Mouse (Mus musculus) testis, postnatal 10 days (tissue): ENCODE data around the gene Clec12a.
"Not testable (repeated sequence)": the region's sequence is repeated elsewhere in the genome, so short reads cannot be mapped to it uniquely, and the experiment has no call there.

Experiments
- DNase-seq: peaks from one replicate; pipeline ENCODE4 v3.0.0; 2021; ENCODE audit warnings: low spot score

The Clec12a gene

DNA sequence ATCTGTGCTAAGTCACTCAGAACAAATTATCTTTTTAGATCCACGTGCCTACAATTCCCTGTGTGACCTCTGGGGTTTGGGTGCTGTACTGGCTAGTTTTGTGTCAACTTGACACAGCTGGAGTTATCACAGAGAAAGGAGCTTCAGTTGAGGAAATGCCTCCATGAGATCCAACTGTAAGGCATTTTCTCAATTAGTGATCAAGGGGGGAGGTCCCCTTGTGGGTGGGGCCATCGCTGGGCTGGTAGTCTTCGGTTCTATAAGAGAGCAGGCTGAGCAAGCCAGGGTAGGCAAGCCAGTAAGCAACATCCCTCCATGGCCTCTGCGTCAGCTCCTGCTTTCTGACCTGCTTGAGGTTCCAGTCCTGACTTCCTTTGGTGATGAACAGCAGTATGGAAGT is at the start of gene Clec12a:
Clec12a (plus strand) TSS at position 301 of the 400 bp plus-strand sequence.
- not testable (repeated sequence) for DNase-seq

DNA sequence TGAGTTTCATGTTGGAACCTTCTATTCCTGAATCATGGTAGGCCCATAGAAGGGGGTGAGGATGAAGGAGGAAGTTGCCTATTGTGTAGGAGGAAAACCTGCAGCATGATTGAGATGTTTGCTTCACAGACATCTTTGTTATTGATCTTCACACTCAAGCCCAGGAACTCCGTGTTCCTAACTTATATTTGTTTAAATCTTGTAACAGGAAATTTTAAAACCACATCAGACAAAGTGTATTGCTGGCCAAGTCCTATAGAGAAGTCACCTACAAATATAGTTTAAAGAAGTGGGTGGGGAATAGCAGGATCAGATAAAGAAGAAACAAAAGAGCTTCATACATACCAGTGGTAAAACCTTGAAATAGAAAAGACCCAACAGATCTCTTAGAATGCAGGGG is 38.3 kb upstream of the Clec12a start:
- no peak for DNase-seq

DNA sequence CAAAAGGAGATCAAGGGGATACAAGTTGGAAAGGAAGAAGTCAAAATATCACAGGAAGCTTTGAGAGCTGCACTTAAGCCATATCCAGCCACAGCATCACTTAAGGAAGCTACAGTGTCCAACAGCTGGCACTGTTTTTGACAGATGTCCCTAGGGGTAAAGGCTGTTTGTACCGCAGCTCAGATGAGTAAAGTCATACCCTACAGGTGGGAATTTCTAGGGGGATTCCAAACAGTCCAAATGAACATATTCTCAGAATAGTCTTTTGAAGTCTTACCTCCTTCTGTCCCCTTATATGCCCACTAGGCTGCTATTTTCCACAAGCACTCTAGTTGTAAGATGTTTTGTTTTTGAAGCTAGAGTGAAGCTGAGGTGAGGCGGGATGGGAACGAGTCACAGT is 30.0 kb upstream of the Clec12a start:
- no peak for DNase-seq

DNA sequence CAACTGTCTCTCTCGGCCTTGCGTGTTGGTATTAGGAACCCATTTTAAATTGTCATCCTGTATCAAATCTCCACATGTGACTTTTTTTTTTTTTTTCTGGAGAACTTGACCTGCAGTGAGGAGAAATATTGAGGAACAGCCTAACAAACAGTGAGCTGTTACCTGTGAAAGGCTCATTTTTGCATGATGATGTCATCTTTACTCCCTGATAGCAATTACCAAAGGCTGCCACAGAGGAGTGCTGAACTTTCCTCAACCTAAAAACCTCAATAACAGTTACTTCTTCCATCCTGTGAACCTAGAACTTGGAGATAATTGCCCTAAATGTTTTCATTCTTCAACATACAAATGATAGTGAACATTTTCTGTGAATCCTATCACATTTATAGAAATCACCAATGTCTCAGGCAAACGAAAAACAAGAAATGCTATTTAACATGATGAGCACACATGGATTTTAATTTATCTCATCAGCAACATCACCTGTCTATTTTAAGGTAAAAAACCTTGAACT is 27.8 kb upstream of the Clec12a start:
- DNase-seq, result no peak

DNA sequence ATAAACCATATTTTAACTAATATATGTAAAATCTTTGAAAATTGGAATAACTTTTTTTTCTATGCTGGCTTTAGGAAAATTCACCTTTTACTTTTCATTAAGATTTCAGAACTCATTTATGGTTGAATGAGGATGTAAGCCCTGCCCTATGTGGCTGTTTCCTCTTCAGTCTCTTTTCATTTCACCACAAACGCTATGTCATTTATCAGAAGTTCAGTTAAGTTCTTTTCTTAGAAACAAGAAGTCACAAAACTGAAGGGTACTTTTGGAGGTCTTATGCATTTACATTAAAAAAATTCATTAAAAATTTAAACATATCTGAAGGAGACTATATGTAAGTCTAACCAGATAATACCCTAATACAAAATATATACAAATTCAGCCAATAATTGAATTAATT is 26.8 kb upstream of the Clec12a start:
- DNase-seq, result no peak

DNA sequence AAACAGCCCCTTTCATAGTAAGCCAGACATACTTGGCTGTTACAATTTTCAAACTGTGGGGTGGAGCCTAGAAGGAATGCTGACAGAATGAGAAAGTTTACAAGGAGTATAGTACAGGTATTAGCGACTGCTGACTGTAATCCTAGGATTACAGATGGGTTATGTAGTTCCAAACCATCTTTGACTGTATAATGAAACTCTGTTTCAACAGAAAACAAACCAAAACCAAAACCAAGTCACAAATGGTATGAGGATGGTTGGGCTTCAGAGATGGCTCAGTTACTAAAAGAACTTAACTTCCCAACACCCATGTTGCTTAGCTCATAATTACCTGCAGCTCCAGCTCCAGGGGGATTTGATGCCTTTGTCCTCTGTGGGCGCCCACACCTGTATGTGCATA is 26.0 kb upstream of the Clec12a start:
- no peak for DNase-seq

DNA sequence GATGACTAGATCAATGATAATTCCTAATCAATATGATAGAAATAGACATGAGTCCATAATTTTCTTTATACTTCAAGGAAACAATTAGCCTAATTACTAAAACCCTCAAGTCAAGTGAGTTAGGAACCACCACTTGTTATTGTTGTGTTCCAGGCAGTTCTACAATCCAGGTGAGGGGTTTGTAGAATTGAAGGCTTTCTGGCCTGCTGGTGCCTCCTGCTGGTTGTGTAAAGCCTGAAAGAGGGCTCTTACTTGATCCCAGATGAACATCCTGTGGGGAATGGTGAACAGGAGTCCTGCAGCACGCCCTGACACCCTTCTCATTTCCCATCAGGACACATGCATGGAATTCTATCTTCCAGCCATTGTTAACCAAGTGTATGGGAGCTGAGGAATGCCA is 24.1 kb upstream of the Clec12a start:
- no peak for DNase-seq

DNA sequence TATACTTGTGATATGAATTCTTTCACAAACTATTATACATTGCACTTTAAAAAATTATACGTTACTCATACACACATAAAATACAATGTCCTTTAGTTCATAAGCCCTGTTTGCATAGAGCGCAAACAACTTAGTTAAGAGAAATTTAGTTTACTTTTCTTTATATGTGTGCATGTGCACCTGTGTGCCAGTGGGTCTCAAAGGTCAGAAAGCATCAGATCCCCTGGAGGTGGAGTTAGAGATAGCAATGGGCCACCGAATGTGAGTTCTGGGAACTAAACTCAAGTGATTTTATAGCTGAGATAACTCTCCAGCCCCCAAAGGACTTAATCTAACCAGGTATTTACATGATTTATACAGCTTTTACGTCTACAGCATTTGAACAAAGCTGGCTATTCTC is 23.2 kb upstream of the Clec12a start:
- DNase-seq, result no peak

DNA sequence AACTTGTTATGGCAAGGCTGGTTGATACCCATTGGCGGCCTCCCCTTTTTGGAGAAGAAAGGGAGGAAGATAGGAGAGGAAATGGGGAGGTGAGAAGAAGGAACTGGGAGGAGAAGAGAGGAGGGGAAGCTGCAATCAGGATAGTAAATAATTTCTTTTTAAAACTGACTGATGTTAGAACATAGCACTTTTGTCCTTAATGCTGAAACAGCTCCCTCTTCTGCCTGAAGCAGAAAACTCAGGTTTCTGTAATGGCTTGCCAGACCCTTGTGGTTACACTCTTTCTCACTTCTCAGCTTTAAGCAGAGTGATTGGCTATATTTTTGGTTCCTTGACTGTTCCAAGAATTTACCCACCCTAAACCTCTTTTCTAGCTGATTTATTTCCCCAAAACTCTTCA is 16.5 kb upstream of the Clec12a start:
- DNase-seq, result no peak

DNA sequence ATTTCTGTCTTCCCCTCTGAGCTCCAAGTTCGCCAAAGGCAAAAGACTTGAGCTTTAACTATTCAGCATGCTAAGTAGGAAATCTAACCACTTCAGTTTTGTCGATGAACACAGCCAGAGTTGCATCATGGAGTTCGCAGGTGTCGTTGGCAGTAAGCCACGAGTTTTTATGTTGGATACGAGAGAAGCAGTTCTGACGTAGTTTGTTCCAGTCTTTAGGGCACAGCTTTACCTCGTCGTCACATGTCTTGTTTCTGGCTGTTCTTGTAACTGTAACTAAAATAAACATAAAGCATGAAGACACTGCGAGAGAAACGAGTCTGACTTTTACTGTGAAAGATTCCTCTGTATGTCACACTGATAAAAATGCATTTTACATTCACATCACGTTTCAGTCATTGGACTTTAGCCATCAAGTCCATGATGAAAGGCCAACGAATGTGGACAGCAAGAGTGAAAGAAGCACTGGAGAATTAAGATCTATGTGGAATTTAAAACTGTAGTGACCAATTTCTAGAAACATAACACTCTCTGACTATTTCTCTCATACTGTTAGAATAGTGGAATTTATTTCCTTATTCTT is 15.8 kb upstream of the Clec12a start:
- DNase-seq, result no peak

DNA sequence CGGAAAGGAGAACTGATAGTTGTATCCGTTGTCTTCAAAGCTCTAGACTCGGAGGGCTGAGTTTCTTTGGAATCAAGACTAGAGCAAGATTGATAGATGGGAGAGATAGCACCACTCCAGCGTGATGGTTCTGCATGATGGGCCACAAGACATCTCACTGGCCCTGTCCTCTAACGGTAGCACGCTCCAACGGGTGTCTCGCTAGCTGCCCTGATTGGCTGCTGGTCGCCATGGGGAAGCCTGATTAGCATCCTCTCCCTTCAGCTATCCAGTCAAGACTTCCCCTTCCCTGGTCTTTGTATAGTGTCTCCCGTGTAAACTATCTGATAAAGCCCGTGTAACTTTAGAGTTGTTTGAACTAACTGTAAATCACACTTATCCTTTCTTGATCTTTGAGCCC is 10.9 kb upstream of the Clec12a start, which contains the start of gene 4922502D21Rik:
4922502D21Rik (minus strand) TSS at position 187 of the 400 bp plus-strand sequence.
- no peak for DNase-seq

DNA sequence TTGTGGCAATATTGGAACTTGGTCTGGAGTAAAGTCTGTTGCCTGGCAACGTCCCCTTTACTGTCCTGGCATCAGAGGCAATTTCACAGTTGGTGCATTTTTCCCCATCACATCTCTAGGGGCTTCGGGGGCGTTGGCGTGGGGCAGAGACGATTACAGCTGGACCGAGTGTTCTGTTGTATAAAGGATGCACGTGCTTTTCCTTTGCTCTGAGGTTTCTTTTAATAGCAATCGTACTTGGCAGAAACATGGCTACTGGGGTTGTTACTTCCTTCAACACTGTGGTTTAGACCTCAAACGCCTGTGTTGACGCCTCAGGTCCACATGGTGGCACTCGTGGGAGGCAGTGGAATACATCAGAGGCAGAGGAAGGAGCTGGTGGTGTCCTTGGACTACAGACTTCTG is 8.8 kb upstream of the Clec12a start:
- peak; percentile 63 for DNase-seq

DNA sequence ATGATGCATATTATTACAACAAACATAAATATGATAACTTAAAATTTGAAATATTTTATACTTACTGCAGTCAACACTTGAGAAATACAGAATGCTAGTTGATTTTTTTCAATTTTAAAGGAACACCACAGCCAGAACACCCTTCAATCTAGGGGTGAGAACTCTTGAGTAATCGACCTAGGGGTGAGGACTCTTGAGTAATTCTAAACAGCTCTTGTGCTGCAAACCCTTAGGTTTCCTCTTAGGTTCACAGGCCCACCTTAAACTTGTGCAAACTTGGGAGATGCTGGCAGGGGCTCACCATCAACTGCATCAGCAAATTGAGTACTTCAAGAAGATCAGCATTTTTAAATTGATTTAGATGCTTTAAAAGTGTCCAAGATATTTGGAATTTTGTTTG is 4.7 kb upstream of the Clec12a start:
- no peak for DNase-seq

DNA sequence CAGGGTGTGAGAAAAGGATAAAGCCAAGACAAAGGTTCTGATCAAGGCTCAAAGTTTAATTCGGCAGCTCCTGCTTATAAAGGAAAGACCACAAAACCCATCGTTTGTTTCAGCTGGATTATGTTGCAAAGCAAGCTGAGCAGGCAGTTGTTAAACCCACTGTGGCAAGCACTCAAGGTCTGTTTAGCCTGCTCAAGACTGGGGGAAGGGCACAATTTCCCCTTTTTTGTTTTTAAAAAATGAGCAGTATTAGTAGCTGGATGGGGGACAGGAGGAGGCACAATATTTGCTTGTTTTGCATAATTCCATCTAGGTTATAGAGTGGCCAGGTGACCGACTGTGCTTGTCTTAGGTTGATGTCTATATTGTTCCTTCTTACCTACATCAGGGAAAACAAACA is 1.9 kb downstream of the Clec12a start:
- no peak for DNase-seq

DNA sequence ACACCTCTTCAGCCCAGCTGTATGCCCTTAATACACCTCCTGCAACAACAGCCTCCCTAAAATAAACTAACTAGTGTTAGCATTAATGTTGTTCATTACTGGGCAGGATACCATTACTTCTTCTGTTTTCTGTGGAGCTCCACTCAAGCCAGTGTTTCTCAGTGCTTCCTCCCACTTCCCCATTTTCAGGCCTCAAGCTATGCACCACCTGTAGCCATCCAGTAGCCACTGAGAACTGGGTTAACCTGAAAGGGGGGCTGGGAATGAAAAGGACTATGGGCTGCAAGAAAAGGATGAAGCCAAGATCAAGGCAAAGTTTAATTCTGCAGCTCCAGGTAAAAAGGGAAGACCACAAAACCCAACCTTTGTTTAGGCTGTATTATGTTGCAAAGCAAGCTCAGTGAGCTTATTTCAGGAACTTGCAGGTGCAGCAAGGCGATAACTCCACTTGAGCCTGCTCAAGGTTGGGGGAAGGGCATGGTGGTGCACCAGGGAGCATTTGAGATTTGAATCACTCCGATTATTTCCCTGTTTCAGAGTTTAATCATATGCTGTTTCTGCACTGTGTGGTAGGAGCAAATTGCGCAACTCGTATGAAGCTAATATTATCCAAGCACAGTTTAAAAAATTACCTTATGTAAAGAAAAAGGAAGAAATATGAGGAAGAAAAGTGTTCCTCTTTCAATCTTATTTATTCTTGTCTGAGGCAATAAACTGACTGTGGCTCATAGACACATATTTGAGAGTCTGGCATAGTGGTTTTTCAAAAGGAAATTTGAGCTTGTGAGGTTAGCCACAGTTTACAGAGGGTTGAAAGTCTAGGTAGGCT is 7.2 kb downstream of the Clec12a start:
- DNase-seq, result no peak

DNA sequence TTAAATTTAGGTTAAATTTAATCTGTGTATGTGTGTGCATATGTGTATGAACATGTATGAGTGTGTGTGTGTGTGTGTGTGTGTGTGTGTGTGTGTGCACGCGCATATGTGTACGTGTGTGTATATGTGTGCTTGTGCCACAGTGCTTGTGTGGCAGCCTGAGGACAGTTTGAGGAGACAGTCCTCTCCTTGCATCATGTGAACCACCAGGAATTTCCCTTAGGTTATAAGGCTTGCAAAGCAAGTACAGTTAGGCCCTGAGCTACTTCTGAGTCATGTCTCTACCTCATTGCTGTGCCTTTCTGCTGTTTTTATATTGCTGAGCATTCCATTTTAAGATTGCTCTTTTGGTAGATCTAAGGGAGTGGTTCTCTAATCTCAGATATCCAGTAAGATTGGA is 8.6 kb downstream of the Clec12a start:
- no peak for DNase-seq

DNA sequence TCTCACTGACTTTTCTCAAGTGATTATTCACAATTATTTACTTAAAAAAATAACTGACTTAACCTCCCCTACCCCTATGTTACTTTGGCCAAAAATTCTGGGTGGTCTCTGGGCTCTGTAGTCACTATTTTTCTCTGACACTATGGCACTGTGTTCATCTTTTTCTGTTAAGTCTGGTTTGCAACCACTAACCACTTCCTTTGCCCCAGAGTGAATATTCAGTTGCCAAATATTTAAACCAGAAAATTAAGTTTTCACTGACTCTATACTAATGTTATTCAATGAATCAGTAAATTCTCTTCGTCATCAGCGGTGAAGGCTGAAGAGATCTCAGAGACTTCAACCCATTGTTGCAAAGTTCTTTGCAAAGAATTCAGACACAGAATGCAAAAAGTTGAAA is 13.3 kb downstream of the Clec12a start:
- DNase-seq, result no peak

DNA sequence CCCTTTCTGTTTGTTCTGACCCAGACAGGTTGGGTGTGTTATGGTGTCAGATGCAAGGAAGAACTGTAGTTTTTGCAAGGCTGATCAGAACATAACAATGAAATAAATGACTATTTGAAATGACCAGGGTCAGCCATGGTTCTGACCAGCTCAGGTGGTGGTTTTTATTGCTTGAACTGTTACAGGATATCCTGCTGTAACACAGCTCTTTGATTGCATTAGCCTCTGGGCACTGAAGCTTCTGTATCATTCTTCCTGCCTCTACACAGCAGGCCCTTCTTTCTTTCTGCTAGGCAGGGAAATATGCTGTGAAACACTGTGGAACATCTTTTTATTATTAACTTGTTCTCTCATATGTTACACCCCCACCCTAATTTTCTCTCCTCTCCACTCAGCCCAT is 13.9 kb downstream of the Clec12a start:
- no peak for DNase-seq

DNA sequence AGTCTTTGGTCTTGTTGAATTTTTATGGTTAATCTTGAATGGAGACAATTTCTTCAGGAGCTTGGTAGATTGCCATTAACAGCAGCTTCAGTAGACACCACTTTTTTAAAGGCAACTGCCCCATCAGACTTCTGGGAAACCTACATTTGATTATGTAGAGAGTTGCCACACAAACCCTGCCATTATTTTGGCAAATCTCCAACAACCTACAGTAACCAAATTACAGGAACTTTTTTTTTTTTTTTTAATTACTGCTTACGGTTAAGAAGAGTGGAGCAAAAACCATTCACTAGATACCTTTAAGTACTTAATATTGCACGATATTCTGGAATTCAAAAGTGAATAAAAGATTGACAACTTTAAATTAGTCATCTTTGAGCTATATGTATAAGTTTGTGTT is 17.0 kb downstream of the Clec12a start:
- no peak for DNase-seq

DNA sequence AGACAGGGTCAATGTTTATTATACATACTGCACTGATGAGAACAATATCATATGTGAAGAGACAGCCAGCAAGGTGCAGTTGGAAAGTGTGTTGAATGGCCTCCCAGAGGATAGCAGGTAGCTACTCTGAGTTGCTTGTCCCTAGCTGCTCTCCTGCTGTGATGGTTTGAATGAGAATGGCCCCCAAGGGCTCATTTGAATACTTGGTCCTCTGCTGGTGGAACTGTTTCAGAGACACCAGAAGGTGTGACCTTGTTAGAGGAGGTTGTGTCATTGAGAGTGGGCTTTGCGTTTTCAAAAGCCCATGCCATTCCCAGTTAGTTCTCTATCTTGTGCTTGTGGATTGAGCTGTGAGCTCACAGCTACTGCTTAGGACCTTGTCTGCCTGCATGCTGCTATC is 21.5 kb downstream of the Clec12a start:
- no peak for DNase-seq

DNA sequence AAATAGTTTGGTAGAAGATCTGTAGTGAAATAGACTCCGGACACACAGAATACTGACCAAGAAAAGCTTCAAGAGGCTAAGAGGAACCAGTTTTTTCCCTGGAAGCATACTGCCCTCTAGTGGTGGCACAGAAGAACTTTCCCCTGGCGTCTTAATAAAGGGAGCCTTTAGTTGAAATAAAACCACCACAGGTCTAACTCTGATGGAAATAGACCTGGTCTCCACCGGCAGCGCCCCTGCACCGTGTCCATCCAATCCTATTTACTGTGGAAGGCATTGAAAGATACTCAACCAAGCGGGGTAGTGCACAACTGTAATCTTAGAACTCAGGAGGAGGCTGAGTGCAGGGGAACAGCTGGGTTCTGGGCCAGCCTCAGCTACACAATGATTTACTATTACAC is 23.5 kb downstream of the Clec12a start:
- peak; percentile 41 for DNase-seq

DNA sequence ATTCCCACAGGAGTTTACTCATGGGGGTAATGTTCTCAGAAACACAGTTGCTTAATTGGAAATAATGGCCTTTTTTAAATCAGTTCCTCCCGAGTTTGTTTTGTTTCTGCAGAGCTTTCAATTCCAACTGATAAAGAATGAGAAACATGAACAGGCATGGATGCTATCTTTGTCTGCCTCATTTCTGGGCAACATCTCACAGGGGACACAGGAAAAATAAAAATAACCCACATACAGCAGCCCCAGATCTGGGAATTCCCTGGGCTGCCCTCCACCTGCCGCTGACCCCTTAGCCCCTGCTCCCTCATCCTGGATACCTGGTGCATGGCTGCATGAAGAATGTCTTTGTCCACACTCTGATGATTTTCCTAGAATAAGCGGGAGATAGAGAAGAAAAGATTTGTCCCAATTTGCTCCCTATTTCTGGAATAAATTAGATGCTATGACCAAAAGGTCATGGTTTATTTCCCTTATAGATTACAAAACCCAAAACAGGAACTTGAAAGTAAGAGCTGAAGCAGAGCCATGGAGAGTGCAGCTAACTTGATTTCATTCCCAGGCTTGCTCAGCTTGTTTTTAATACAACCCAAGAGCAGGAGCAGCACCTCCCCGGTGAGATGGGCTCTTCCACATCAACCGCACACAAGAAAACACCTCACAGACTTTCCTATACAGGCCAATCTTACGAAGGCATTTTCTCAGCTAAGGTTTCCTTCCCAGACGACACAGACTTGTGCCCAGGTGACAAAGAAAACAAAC is 27.1 kb downstream of the Clec12a start:
- no peak for DNase-seq

DNA sequence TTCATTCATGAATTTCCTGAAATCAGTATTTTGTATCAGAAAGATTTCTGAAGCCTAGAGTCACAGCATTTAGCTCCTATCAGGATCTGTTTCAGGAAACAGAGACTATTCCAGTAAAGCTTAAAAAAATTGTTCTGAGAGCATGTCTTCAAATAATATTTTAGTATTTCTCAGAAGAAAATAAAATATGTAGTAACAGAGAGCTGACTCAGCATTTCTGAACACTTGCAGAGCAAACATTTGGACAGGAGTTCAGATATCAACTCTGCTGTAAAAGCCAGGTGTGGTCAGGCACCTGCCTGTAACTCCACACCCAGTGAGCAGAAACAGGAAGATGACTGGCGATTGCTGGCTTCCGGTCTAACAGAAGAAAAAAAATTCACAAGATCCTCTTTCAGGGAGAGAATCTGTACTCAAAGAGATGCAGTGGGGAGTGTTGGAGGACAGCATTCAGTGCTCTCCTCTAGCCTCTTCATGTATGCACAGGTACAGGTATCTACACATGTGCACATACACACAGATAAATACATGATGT is 32.5 kb downstream of the Clec12a start:
- DNase-seq, result no peak
